Mouse (Mus musculus): Measurements from ENCODE around the gene Sept12. TPM values are rescaled to one million over a fixed set of nuclear protein-coding genes. Genes with fewer than 3 reads are reported as not detected.

The Sept12 gene
- total RNA-seq (2023) = not detected

DNA sequence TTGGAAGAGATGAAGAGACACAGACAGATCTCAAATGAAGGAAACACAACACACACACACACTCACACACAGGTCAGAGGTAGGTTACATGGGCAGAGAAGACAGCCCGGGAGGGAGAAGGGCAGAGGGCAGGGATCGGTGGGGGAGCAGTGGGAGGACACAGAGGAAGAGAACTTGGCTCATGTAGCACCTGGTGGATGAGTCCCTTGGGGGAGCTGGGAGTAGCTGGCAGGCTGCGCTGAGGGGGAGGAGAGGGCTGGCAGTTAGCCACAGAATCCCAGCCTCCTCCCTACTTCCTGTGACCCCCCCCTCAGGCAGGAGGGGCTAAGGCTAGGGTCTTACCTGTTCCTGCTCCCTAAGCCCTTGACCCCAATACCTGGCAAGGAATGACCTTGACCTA, at the start of gene Sept12:
Sept12 (minus strand) TSS at position 300 of the 400 bp plus-strand sequence.

DNA sequence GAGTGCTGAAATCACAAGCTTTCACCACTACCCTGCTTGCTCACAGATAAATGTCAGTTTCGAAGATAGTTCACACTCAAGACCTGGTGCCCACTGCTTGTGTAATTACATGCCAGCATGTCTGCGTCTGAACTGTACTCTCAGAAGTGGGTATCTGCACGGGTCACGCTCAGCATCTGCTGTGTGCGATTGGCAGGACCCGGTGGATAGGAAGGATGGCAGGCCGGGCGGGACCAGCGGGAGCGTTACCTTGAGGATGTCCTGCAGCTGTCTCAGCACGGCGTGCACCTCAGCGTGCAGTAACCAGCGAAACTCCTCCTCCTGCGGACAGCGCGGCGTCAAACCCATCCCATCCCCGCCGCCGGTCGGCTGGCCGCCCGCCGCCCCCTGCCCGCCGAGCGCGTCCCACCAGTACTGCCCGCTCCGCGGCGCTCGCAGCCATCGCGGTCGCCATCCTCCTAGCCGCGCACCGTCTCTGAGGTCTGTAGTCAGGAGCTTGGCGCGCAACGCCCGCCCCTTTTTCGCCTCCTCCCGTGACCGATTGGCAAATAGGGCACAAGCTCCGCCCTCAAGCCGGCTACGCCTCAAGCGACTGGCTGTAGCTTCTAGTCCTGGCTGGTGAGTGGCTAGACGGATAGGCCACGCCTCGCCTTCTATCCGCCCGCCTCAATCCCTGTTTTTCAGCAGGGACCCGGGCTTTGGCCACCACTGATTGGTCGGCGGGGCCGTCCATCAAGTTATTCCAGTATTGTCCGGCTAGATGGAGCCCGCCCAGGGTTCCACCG, 15.6 kb upstream of the Sept12 start, which contains the start of gene Rogdi:
Rogdi (minus strand) TSS at position 500 of the 785 bp plus-strand sequence.

DNA sequence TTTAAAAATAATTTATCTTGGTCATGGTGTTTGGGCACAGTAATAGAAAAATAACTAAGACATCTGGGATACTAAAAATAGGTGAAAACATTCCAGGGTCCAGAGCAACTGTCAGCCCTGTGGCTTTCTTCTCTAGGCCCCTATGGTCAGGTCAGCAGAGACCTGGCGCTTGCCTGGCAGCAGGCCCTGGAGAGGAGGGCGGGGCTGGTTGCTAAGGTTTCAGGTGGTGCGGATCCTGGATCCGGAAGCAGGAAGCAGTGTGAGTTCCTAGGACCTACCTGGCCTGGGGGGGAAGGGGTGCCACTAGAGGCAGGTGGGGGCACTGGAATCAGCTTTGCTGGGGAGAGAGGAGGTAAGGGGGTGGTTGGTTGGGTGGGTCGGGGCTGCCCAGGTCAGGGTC, 9.4 kb upstream of the Sept12 start, which contains the start of gene Smim22:
Smim22 (plus strand) TSS at position 222 of the 400 bp plus-strand sequence.

DNA sequence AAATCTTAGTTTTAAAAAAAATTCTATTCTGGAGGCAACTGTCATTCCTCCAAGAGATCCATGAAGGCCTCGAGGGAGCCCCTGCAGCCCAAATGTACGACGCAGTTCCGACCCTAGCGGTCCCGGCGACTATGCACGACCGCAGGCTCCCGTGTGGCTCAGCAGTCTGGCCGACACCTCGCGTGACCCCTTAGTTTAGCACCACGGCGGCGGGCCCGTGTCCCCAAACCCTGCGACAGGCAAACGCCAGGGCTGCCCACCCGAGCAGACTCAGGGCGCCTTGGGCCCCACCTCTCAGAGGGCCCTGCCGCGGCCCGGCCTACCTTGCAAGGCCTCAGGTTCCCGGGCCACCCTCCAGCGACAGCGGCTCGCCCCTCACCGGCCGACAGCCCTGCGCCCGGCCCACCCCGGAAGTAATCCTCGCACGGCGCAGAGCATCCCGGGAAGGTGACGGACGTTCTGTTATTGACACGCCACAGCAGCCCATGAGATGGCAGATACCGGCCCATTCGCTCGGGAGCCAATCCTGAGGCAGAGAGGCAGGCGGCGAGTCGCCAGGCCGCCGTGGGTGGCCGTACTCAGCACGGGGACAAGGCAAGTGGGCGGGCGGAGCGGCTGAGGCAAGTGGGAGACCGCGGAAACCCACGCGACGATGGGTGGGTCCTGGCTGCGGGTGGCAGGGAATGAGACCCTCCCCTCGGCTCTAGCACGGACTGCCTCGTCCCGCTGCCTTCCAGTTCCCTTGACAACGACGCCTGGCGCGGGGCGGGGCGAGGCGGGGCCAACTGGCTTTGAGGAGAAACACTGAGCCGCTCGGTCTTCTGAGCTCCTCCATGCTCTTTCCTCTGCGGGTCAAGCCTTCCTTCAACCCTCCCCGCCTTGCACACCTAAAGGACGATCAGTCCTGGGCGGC, 33.6 kb downstream of the Sept12 start, which contains the start of gene Anks3:
Anks3 (minus strand) TSS at position 409 of the 913 bp plus-strand sequence.

DNA sequence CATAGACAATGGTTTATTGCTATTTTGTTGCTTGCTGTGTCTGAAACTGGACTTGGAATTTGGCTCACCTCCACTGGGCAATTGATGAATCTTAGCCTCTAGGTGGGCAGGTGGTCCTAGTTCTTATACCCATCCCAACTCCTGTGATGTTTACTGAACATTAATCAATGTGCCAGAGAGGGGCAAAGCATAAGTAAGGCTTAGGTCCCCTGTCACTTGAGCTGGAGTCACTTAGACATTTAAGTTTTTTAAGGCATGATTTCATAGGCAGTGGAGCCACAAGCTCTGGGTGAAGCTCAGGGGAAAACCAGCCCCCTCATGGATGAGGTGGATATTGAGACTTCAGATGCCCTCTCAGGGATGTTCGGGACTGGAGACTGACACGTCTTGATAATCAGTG, 59.2 kb downstream of the Sept12 start, which contains the start of gene Nudt16l1:
Nudt16l1 (plus strand) TSS at position 301 of the 400 bp plus-strand sequence.

Other genes with a start within 250 kb of the Sept12 start
- 10 to 100 TPM; 43.9 to 46.7 TPM for gene Cdip1, start 207.6 kb downstream of the Sept12 start, total RNA-seq (2023)
- not detected for gene 4930562C15Rik, start 162.4 kb downstream of the Sept12 start, total RNA-seq (2023)
- 100 to 1,000 TPM; 139 to 150 TPM for gene Ubald1, start 117.5 kb downstream of the Sept12 start, total RNA-seq (2023)
- gene Mgrn1, start 111.6 kb downstream of the Sept12 start, total RNA-seq (2023) = 10 to 100 TPM; 62.5 to 70.5 TPM
- gene Nudt16l1, start 59.1 kb downstream of the Sept12 start, total RNA-seq (2023) = 10 to 100 TPM; 55.9 to 61.6 TPM
- 10 to 100 TPM; 62.4 to 77.5 TPM for gene Anks3, start 33.6 kb downstream of the Sept12 start, total RNA-seq (2023)
- gene Smim22, start 9.4 kb upstream of the Sept12 start, total RNA-seq (2023) = not detected
- gene Rogdi, start 15.7 kb upstream of the Sept12 start, total RNA-seq (2023) = 10 to 100 TPM; 11.3 to 17.4 TPM
- 100 to 1,000 TPM; 113 to 114 TPM for gene Glyr1, start 52.0 kb upstream of the Sept12 start, total RNA-seq (2023)
- gene Ubn1, start 52.2 kb upstream of the Sept12 start, total RNA-seq (2023) = 100 to 1,000 TPM in 1 of 2 experiments, 10 to 100 TPM in 1; 98.8 to 105 TPM
- not detected for gene Ppl, start 134.6 kb upstream of the Sept12 start, total RNA-seq (2023)
- not detected for gene Sec14l5, start 149.3 kb upstream of the Sept12 start, total RNA-seq (2023)
- gene Nagpa, start 206.2 kb upstream of the Sept12 start, total RNA-seq (2023) = 10 to 100 TPM; 30.5 to 33.1 TPM
- gene AU021092, start 224.4 kb upstream of the Sept12 start, total RNA-seq (2023) = not detected
- gene Alg1, start 235.8 kb upstream of the Sept12 start, total RNA-seq (2023) = 10 to 100 TPM; 39.3 to 43.1 TPM

Measured in T-cell, adult 66 days (primary cell).